Mouse (Mus musculus) cerebellum, postnatal 25 days (tissue): ENCODE measurements at regions not wholly inside any gene's neighbourhood (a gene's known extent, or its start where the extent isn't known, plus 50 kb on each side); places are given as distances from the start of the nearest gene placed in this dataset.

Experiments used
- DNase-seq, 2 experiments: peaks; one replicate each; pipeline ENCODE4 v3.0.0; 2021; ENCODE audit warnings: mixed read lengths in 2 of 2

DNA sequence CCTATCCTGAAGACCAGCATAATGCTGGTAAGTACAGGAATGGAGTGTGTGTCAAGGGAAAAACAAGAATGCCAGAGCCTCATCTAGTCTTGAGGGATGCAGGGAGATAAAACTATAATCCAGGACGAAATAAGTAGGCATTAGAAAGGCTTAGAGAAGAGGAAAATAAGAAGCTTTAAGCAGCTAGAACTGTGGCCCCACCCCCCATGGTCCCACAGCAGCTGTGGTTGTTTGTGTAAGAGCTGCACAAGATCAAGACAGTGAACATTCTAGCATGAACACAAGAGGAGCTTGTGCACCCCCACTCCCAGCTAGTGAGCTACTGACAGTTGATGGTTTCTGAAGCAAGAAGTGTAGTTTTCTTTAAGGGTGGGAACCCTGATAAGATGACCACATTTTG, 315.9 kb downstream of the Tmem135 start:
- DNase-seq: no peak

DNA sequence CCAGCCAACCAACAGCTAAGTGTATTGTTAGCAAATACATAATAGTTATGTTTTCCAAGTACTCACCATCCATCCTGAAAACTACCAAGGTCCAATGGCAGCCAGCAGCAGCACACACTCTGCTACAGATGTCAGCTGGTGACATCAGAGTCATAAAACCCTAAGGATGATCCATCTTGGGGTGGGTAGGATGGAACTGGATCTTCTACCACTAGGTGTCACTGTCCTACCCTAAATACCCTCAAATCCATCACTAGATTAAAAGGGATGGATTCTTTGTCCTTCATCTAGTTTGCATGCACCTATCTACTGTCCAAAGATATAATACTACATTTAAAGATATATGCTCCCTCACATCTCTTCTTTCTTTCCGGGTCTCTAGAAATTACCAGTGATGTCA, 317.7 kb downstream of the Tmem135 start:
- DNase-seq: peak; percentile 12 to 22

DNA sequence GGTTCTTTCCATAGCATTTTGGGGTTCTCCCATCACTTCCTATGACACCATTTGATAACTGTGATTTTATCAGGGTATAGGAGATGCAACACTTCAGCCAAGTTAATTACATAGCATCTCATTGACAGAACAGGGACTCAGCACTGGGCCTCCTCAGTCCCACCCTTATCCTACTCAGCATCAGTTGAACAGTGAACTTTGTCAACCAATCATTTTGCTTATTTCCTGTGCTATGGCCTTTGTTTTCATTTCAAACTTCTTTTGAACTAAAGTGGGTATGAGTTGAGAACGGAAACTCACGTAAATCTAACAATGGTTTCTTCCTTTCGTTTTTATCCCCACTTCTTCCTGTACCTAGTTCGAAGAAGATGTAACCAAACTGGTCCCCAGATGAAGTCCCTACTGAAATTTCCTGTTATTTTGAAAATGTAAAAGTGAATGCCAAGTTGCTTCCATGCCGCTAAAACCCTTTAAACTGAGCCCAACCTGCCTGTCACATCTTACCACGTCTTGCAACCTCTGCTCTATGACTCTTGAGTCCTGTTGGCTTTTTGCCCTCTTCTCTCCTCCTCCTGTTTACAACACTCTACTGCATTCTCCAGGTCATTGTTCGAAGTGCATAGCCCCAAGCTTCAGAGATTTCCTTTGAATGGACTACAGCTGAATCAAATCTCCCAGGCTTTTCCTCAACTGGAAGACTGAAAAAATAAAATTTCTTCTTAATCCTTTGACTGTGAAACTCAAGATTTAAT, 329.9 kb downstream of the Tmem135 start:
- DNase-seq: no peak

DNA sequence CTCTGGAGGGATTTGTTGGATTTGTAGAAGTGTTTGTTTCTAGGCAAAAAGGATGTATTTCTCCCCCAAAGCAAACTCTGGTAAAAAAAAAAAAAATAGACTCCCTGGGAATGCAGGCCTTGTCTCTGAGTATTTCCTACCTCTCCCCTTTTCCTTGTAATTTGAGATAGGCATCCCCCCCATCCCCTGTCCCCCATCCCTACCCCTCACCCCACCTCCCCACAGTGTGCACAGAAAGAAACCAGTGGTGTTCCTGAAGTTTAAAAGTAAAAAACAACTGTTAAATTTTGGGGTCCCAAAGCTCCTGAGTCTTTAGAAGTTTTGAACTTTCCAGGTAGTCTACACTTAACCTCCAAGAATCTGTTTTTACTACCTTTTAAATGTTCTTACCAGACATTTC, 334.0 kb downstream of the Tmem135 start:
- no peak for DNase-seq

DNA sequence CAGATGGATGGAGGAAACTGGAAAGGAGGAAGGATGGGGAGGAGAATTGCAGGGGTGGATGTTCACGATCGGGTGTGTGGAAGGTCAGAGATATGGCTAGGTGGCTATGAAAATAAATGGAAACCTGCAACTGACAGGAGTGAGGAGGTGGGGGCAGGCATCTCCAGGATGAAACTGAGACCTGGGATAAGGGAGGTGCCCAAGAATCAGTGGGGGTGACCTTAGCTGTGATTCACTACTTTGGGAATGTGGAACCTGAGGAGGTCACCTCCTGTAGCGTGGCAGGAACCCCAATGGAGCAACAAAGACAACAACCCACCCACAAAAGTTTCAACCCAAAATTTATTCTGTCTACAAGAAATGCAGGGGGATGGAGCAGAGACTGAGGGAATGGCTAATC, 339.6 kb downstream of the Tmem135 start:
- DNase-seq: no peak

DNA sequence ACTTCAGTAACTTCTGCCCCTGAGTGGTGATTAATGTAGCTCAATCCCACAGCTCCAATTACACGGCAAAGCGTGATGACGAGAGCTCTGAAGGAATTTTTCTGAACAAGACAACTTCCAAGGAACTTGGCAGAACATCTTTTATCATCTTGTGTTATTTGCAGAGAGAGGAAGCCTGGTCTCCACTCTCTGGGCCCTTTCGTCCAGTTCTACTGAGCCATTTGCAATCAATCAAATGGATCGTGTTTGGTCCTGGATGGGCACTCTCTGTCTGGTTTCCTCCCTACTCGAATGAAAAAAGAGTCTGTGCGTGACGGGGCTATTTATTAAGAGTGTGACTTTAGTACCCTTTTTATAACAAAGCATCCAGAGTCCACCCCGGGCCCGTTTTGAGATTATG, 340.4 kb downstream of the Tmem135 start:
- DNase-seq: no peak

DNA sequence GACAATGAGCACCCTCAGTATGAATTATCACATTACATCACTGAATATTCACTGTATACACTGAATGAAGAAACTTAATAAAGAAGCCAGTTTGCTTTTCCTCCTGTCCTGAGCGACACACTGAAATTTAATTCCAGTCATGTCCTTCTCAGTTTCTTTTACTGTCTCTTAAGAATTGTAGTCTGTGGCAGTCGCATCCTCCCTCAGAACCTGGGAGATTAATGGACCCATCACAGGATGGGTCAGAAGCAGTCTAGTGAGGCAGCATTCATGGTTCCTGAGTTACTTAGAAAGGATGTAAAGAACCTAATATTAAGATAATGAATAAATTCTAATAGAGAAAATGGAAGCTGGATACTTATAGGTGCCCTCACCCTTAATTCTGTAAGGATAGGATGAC, 349.5 kb downstream of the Tmem135 start:
- no peak for DNase-seq

DNA sequence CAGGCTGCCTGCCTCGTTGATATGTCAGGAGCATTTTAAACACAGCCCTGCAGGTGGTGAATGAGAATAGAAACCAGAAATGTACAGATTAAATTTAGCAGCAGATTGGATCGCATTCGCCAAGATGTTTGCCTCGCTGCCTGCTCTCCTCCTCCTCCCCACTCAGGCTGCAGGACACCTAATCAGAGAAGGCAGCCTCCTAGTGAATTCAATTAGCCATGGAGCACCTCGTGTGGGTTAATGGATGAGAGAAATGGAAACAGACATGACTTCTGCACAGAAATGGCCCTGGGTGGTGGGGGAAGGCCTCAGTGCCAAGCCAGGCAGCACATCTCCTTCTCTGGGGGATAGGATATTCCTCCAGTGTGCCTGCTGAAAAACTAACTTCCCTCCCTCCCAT, 352.8 kb downstream of the Tmem135 start:
- DNase-seq: peak; percentile 4 to 7

DNA sequence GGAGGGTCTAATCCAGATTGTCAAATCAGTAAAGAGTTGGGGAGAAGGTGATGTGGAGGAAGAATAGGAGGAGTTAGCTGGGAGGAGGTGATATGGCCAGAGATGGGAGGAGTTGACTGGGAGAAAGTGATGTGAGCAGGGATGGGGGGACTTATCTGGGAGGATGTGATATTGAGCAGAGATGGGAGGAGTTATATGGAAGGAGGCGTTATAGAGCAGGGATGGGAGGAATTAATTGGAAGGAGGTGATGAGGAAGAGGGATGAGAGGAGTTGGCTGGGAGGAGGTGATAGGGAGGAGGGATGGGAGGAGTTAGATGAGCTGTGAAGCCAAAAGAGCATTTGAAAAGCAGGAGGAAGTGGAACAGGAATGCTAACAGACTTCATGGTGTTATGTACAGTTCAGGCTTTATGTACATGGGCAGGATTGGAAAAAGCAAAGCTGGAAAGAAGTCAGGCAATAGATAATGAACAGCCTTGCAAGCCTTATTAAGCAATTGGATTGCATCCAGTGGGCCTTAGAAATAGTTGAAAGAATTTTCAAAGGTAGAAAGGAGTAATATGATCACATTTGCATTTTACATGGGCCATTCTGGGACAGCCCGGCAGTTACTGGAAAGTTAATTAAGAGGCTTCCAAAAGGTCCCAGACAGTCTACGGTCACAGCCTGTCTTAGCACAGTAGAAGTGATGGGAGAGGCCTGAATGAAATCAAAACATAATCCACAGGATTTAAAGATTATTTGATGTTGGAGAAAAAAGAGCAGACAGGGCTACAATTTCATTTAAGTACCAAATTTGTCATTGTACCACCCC, 357.4 kb downstream of the Tmem135 start:
- no peak for DNase-seq

DNA sequence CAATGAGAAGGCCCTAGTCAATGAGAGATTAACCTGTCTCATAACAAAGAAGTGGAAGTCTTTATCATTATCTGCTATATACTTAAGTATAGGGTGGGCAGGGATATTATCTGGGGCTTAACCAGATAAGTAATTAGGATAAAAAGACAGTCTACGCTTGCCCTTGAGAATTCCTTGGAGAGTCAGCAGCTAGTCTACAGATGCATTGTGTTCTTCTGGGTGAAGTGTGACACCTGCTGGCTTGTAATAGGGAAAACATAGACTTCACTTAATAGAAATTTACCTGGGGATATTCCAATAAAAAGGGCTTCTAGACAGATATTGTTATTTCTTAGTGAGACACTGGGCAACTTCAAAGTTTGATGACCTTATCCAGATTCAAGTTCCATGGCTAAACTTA, 361.0 kb downstream of the Tmem135 start:
- no peak for DNase-seq

DNA sequence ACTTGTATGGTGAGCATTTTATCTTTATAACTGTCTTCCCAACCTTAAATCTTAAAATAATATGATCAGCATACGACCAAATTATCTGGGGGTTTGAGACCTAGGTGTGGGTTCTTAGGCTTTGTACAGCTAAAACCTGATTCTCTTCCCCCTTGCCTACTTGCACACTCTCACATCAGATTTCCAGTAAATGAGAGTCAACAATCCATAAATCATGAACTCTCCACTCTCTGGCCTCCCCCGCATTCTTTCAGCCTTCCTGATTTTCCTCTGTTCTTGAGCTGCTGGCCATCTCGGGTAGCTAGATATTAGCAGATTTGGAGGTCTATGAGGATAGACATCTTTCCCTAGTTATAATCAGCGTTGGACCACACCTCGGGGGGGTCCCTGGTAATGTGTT, 362.7 kb downstream of the Tmem135 start:
- DNase-seq: no peak

DNA sequence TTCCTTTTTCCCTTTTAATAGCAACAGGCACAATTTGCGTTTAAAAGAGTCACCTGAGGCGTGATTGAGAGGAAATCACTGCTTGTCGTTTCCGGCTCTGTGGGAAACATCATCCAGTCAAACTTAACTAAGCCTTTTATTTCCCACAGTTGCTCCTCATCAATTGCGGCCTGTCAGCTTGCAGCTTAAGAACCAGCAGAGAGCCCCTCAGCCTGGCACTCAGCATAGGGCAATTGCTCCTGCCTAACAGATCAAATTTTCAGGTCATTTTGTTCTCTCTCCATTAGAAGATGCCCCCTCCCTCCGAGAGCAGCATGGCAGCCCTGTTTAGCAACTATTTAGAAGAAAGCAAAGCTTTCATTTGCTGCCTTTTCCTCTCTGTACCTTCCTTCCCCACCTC, 363.9 kb downstream of the Tmem135 start:
- no peak for DNase-seq

DNA sequence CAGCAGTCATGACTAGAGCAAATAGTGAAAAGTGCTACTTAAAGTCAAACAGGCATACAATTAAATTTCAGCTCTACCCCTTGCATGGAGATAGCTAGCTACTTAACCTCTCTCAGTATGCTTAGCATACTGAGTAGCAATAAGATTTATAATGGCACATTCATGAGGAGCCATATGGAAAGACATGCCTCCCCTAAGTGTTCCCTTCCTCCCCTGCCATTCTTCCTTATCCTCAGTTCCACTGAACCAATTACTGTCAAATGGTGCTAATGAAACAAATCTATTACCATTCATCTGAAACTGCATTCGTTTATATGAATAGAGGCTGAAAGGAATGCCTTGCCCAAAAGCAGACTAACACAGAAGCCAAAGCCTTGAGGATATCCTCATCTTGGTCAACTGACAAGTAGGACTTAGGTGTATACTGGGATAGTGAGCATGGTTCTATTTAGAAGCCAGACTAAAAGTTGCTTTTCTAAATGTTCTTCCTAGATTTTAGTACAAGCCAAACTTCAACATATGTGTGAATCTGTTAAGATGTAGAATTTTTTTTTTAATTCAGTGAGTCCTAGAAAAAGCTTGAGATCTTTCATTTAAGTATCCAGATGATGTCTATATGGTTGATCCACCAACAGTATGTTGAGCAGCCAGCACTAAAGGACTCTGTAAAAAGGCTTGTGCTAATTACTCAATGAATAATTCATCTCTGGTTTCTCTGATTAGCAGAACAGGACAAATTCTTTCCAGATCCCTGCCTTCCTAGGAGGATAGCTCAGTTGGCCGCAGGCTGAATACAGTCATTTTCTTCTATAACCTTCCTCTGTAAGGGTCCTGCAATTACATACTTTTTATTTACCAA, 368.7 kb downstream of the Tmem135 start:
- DNase-seq: no peak

DNA sequence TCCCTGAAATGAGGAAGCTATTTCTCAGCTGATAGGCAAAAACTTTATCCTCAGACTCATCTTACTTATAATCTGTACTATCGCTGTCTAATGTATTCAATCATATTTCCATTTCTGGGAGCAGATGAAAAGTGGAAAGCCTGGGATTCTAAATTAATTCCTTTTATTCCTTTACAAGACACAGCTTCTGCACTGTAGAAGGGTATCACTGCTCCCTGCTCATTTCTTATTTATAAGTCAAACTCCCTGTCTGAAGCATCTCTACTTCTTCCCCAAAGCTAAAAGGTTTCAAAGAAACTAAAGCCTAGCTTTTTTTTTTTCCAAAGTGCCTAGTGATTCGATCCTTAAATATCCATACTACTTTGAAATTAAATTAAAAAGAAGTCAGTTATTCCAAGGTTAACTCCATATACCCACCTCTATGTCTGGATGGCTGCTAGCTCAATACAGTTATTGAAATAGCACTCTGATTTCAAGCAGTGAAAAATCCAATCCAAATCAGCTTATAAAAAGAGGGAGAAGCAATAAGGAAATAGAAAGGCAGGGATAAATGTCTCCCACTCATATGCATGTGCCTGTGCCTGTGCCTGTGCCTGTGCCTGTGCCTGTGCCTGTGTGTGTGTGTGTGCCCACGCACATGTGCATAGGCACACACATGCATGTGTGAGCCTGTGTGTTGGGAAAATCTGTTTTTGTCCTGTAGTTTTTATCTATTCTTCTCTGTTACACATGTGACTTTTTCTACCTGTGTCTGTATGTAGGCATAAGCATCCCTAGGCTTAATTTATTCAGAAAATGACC, 380.6 kb downstream of the Tmem135 start:
- DNase-seq: no peak

DNA sequence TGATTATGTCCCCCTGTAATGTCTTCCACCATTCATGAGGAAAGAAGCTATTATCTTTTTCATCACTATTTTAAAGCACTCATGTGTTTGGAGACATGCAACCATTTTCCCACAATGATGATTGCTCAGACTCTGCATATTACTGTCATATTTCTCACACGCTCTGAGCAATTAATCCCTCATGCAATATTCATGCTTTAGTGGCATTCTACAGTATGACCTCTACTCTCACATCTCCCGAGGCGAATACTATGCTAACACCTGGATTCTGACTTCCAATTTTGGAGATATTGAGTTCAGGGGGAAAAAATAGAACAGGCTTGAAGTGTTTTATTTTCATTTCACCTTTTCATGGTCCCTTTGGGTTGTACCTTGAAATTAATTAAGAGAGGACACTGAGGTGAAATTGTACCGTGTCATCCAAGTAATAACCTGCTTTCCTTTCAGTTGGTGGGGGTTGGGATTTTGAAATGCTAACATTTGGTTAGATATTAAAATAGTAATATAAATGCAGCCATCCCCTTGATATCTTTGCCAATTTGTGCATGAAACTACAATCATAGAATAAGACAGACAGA, 405.1 kb downstream of the Tmem135 start:
- no peak for DNase-seq

DNA sequence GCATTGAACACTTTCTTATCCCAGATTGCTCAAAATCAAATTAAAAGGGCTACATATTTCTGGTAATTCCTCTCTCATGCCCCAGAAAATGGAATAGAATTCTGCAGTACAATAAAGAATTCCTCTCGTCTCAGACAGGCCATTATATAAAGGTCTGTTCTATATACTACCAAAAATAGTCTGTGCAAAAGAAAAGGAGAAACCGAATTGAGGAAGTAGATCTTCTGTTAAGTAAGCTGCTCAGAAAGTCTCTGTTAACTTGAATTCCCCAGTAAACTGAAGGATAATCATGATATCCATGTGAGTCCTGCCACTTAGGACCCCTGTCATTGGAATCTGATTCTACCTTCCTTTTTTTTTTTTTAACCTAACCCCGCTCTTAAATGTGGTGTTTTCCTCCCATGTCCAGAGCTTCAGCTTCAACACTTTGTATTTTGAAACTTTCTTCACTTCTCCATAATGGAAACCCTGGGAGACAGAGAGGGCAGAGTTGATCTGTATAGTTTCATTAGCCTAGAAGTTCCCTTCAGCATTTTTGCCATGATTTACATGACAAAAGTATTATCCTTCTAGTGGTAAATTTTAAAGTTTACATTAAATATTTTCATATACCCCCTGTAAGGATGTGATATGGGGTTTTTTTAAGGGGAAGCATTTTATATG, 406.1 kb downstream of the Tmem135 start:
- DNase-seq: no peak

DNA sequence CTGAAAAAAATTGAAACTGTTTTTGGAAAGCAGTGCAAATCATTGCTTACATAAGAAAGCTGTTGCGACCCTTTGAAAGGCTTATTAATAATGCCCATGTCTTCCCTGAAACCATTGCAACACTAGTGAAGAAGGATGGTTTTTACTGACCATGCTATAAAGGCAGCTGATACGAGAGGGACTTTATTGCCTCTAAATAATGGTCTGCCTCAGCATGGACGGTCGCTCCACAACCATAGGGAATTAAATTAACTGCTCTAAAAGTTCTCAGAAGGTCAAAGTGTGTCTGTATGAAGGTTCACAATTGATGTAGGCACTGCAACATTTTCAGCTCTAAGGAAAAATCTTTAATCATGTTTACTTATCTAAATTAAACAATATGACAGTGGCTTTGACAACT, 429.6 kb downstream of the Tmem135 start:
- DNase-seq: no peak

DNA sequence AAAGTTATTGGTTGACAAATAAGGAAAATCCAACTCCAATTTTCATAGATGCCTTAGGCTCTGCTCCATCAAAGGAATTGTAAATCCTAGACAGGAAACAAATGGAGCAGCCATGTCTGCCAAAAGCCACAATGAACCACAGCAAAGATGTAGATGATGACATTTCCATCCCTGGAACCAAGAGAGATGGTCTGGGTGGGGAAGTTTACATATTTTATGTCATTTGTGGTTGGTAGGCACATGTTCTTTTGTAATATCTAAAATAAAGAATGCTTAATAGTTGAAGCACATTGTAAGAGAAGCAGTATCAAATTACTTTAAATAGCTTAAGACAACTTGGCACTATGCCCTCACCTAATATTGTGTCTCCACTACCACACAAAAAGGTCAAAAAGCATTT, 443.2 kb downstream of the Tmem135 start:
- no peak for DNase-seq

DNA sequence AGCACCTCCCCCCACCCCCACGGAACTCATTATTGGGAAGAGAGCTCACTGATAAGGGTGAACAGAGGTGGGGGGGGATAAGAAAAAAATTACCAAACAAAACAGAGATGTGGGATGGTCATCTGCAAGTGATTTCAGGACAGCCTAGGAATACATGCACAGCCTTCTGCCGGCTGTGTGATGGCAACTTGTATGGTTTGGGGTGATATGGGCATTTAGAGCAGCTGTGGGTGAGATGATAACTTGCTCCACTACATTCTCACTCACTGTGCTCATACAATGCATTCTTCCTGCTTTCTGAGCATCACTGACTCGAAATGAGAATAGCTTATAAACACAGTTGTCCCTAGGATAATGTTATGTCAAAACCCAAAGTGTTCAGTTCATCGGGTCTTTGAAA, 443.8 kb downstream of the Tmem135 start:
- no peak for DNase-seq

DNA sequence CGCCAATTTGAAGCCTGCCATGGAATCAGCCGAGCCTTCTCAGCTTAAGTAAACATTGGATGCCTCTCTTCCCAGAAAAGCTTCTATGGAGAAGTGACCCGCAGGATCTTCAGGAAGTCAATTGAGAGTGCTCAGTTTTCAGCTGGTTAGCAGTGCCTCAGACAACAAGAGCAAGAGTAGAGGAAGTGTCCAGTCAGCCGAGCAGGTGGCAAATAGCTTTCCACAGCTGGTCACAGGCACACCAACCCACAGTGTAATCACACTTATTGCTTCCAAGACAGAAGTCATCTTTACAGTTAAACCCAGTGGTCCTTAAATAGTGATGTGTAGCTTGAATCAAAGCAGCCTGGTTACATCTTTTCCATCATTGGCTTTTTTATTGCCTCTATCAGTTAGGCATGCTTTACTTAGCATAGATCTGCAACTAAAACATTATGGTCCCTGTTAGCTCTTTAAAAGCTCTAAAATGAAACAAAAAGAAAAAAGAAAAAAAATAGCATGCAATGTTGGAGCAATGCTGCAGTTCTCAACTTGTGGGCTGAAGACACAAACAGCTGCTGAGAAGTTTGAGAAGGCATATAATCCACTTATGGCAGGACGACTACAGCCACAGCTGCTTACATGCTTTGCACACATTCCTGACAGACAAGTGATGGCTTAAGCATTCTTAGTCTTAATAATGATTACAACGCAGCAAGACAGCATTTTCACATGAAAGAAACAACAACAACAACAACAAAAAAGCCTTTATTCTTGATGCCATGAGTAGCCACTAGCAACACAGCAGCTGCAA, 444.5 kb downstream of the Tmem135 start:
- no peak for DNase-seq

DNA sequence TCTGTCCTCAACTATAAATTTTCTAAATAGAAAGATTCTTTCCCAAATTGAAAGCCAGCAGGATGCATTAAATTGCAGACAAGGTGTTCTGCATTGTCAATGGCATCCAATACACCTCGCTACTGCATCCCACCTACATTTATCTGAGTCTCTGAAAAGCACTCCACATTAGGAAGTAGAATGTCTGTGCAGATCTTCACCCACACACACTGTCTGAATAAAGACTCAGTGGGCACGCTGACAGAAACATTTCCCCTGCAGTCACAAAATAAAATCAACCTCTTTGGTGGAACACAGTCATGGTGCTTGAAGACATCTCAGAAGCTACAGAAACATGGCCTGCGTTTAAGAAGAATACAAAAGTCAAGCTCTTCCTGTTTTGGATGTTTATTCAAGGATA, 449.0 kb downstream of the Tmem135 start:
- DNase-seq: no peak
